Mouse (Mus musculus): ENCODE measurements at regions not wholly inside any gene's neighbourhood (a gene's known extent, or its start where the extent isn't known, plus 50 kb on each side); places are given as distances from the start of the nearest gene placed in this dataset.
"Not testable (repeated sequence)": the region's sequence is repeated elsewhere in the genome, so short reads cannot be mapped to it uniquely, and the experiment has no call there.

DNA sequence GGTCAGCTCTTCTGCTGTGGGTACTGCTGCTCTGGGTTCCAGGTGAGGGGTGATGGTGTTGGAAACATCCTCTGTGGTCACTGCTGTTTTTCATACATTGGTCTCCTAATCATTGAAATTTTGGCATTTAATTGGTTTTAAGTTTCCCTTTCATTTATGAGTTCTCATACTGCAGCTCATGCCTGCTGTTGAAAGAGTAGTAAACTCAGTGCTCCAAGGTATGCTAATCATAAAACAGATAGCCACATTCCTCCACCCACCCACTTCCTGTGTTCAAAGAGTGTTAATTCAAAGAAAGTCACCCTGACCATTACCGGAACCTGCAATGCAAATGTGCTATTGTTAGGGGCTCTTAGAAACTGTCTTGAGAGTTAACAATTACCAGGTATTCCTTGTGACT, 688.9 kb downstream of the Rpia start:
- not testable (repeated sequence) for TF ChIP-seq CTCF (IDR thresholded peaks at IDR 0.05; ENCODE audit: extremely low read depth, insufficient read depth, insufficient read length, insufficient replicate concordance); POLR2A (IDR thresholded peaks at IDR 0.05; ENCODE audit: low read depth, low read length)

All from spleen, adult 2 months (tissue).